Mouse (Mus musculus) adrenal gland, postnatal 4 days (tissue): ENCODE results near the gene Rasgrp3. TPM values are rescaled to one million over a fixed set of nuclear protein-coding genes. Genes with fewer than 3 reads are reported as not detected.
"Not testable (repeated sequence)": the region's sequence is repeated elsewhere in the genome, so short reads cannot be mapped to it uniquely, and the experiment has no call there.

Experiments
- DNase-seq, 2 experiments: peaks; one replicate each; pipeline ENCODE4 v3.0.0; 2021 to 2022; ENCODE audit warnings: low spot score in 2 of 2, mixed read lengths in 2 of 2
- total RNA-seq, 2 experiments: library from RNA; stranded (reverse); gene quantifications; 2 replicates each; pipeline ENCODE4 v1.2.3; 2021

Rasgrp3 gene
- total RNA-seq, 2 experiments from 2014 or later, result 27.3 to 27.5 TPM

GRCm38 (mm10) chr17:75461771-75462170 is 26.1 kb downstream of the Rasgrp3 start:
- no peak for DNase-seq

- DNase-seq, result not testable (repeated sequence)
These were observed 27.5 kb downstream of the Rasgrp3 start for GRCm38 (mm10) chr17:75463223-75463622.

- no peak for DNase-seq
These were observed 27.9 kb downstream of the Rasgrp3 start for GRCm38 (mm10) chr17:75463645-75464044.

GRCm38 (mm10) chr17:75464331-75464982 is 28.8 kb downstream of the Rasgrp3 start:
- DNase-seq, result no peak

- peak in 1 of 2 experiments; percentile 30 for DNase-seq
These were observed 29.4 kb downstream of the Rasgrp3 start for GRCm38 (mm10) chr17:75464983-75465634.

- DNase-seq, result no peak
These were observed 29.9 kb downstream of the Rasgrp3 start for GRCm38 (mm10) chr17:75465635-75465997.

- no peak for DNase-seq
These were observed 31.3 kb downstream of the Rasgrp3 start for GRCm38 (mm10) chr17:75466948-75467347.

GRCm38 (mm10) chr17:75467526-75467925 is 31.8 kb downstream of the Rasgrp3 start:
- DNase-seq, result no peak

- DNase-seq, result no peak
These were observed 32.9 kb downstream of the Rasgrp3 start for GRCm38 (mm10) chr17:75468479-75469114.

GRCm38 (mm10) chr17:75470325-75470724 is 34.6 kb downstream of the Rasgrp3 start:
- no peak for DNase-seq

- no peak for DNase-seq
These were observed 35.4 kb downstream of the Rasgrp3 start for GRCm38 (mm10) chr17:75470885-75471610.

- no peak for DNase-seq
These were observed 36.1 kb downstream of the Rasgrp3 start for GRCm38 (mm10) chr17:75471644-75472253.

GRCm38 (mm10) chr17:75472379-75472778 is 36.7 kb downstream of the Rasgrp3 start:
- DNase-seq, result no peak

- DNase-seq, result no peak
These were observed 40.3 kb downstream of the Rasgrp3 start for GRCm38 (mm10) chr17:75475985-75476384.

GRCm38 (mm10) chr17:75476736-75477416 is 41.2 kb downstream of the Rasgrp3 start:
- DNase-seq, result no peak

GRCm38 (mm10) chr17:75477655-75478054 is 42.0 kb downstream of the Rasgrp3 start:
- no peak for DNase-seq

- no peak for DNase-seq
These were observed 43.1 kb downstream of the Rasgrp3 start for GRCm38 (mm10) chr17:75478836-75479235.

- DNase-seq, result no peak
These were observed 44.0 kb downstream of the Rasgrp3 start for GRCm38 (mm10) chr17:75479663-75480062.

- no peak for DNase-seq
These were observed 44.7 kb downstream of the Rasgrp3 start for GRCm38 (mm10) chr17:75480379-75480778.

GRCm38 (mm10) chr17:75486205-75486604 is 50.5 kb downstream of the Rasgrp3 start:
- no peak for DNase-seq

- DNase-seq, result no peak
These were observed 59.5 kb downstream of the Rasgrp3 start for GRCm38 (mm10) chr17:75495213-75495612.
